ENCODE assay signal across 16 mouse cellular contexts in genomic region chr19:30145106-30145505, GRCm38 (mm10).
"Had no signal": no experiment of that assay in that cellular context is flagged by ENCODE, and none has a peak within 500 bp of the region (broad histone marks: within the 10 kb centered on the region; RNA-seq: fewer than 3 reads in every experiment).

No protein-coding gene starts in this region.

- DNase-seq: kidney, adult 2 months; kidney, postnatal 14 days; lung, postnatal 14 days; right cerebral cortex, adult 18-20 months; right cerebral cortex, postnatal 25 days; thymus, postnatal 14 days had no signal

- H3K36me3 ChIP-seq: kidney, embryonic 15.5 days; lung, embryonic 15.5 days had no signal

- H3K9ac ChIP-seq: kidney, embryonic 15.5 days; lung, embryonic 15.5 days; midbrain, embryonic 12.5 days had no signal

- H3K4me2 ChIP-seq: kidney, embryonic 15.5 days; lung, embryonic 15.5 days; midbrain, embryonic 12.5 days had no signal

- H3K4me1 ChIP-seq: kidney, embryonic 15.5 days; lung, embryonic 15.5 days; megakaryocyte, embryonic 14.5 days; midbrain, embryonic 12.5 days had no signal

- H3K9me3 ChIP-seq: kidney, embryonic 15.5 days; limb, embryonic 10.5 days; lung, embryonic 15.5 days; megakaryocyte, embryonic 14.5 days; midbrain, embryonic 12.5 days had no signal

- ATAC-seq: intestine, embryonic 16.5 days; midbrain, embryonic 16.5 days had no signal

- H3K27ac ChIP-seq: kidney, embryonic 15.5 days; left cerebral cortex, adult 2 months; limb, embryonic 10.5 days; lung, embryonic 15.5 days; macrophage; midbrain, embryonic 12.5 days; stomach, postnatal 0 days had no signal

- H3K27me3 ChIP-seq: kidney, embryonic 15.5 days; lung, embryonic 15.5 days; megakaryocyte, embryonic 14.5 days; midbrain, embryonic 12.5 days had no signal

- H3K4me3 ChIP-seq: kidney, embryonic 15.5 days; left cerebral cortex, adult 2 months; limb, embryonic 10.5 days; lung, embryonic 15.5 days; megakaryocyte, embryonic 14.5 days; midbrain, embryonic 12.5 days had no signal
